Mouse (Mus musculus) megakaryocyte, embryonic 14.5 days (primary cell): ENCODE data around the gene Akr1b8. TPM values are rescaled to one million over a fixed set of nuclear protein-coding genes. Genes with fewer than 3 reads are reported as not detected.

Source experiments
- H3K27me3 ChIP-seq: replicated peaks from 2 replicates; pipeline ENCODE3; 2012; ENCODE audit warnings: inconsistent platforms
- H3K36me3 ChIP-seq: replicated peaks from 2 replicates; pipeline ENCODE3; 2012; ENCODE audit warnings: low read length, inconsistent platforms, mixed read lengths
- H3K4me1 ChIP-seq: 2 replicates; pipeline ENCODE4 v1.6.1; 2012; ENCODE audit warnings: inconsistent platforms
- H3K4me3 ChIP-seq: replicated peaks from 2 replicates; pipeline ENCODE3; 2012; ENCODE audit warnings: moderate library complexity, mild to moderate bottlenecking, inconsistent platforms
- H3K9me3 ChIP-seq: 2 replicates; pipeline ENCODE4 v1.6.1; 2012; ENCODE audit warnings: inconsistent platforms
- FLI1 ChIP-seq: IDR thresholded peaks from 2 replicates; pipeline ENCODE4 v1.6.1; 2012; ENCODE audit warnings: low read length, inconsistent platforms, mixed read lengths
- GATA1 ChIP-seq: IDR thresholded peaks from 3 replicates; pipeline ENCODE4 v1.6.1; 2012; ENCODE audit warnings: mixed read lengths, low read length, inconsistent platforms, borderline replicate concordance
- polyA plus RNA-seq: library from polyadenylated mRNA; stranded (reverse); fragments of >175 nt; gene quantifications from 2 replicates; pipeline ENCODE4 v1.2.3, GENCODE M21; 2012; ENCODE audit warnings: low replicate concordance; ENCODE audit not compliant: insufficient read depth

Gene Akr1b8
- 0.89 TPM in 1 of 2 replicates, not detected in the other for polyA plus RNA-seq

GRCm38 (mm10) chr6:34353658-34354353 is at the start of gene Akr1b8:
TSS of gene Akr1b8 (plus strand) at chr6:34354119.
- H3K4me1 ChIP-seq, result peaks cover 18% of the 10 kb centered on the region
- H3K36me3 ChIP-seq, result no peaks in the 10 kb centered on the region
- peaks cover 16% of the 10 kb centered on the region for H3K27me3 ChIP-seq
- TF ChIP-seq GATA1, result no peak
- TF ChIP-seq FLI1, result no peak
- H3K4me3 ChIP-seq, result peak within 1 kb of the TSS; percentile 28
- H3K9me3 ChIP-seq, result no peaks in the 10 kb centered on the region

DNA sequence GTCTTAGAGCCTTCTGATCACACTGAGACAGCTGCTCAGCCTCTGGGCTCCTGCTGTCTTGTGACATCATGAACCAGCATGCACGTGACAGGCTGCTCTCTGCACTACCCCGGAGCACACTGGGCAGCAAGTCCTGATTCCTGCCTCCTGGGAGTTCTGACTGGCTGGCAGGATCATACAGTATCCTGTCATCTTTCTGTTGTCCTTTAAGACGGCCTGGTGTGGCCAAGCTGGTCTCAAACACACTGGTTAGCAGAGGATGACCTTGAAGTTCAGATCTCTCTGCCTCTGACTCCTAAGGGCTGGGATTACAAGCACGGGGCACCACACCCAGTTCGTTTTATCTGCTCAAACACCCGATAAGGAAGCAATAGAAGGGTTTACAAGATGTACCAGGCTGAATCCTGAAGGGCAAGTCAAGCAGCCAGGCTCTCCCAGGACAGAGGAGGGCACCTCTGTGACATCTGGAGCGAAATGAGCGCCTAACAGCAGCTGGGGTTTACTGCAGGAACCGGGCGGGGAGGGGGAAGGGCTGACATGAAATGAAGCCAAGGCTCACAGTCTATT is 49.2 kb upstream of the Akr1b8 start:
- Histone ChIP-seq H3K27me3 (no peaks in the 10 kb centered on the region), H3K4me1 (0 out of 2 replicates have a peak, but pooled peaks cover 3% of the 10 kb centered on the region), H3K9me3 (0 out of 2 replicates have a peak, but pooled peaks cover 3% of the 10 kb centered on the region), H3K4me3 (no peak overlapping the region), H3K36me3 (peaks cover 67% of the 10 kb centered on the region)
- no peak for TF ChIP-seq GATA1

- H3K4me1 ChIP-seq, result no peaks in the 10 kb centered on the region
- H3K9me3 ChIP-seq, result no peaks in the 10 kb centered on the region
- H3K4me3 ChIP-seq, result no peak overlapping the region
- H3K27me3 ChIP-seq, result no peaks in the 10 kb centered on the region
- H3K36me3 ChIP-seq, result peaks cover 87% of the 10 kb centered on the region
- TF ChIP-seq FLI1, result no peak
These were observed 47.1 kb upstream of the Akr1b8 start for GRCm38 (mm10) chr6:34306797-34307196.

DNA sequence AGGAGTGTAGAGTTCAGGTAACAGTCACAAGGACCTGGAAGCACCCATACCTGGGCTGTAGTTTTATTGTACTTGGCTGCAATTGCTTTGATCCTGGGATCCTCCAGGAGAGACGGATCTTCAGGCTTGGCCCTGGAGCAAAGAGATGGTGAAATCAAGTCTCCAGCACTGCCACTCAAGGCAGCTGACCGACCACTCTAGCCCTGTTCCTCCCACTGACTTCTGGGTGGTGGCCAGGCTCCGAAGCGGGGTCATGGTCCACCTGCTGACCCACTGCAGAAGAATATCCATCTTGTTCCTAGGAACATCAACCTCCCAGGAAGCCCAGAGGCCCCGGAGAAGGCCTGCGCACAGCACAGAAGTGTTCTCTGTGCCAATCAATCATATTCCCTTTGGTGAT is 44.4 kb upstream of the Akr1b8 start:
- Histone ChIP-seq H3K36me3 (peaks cover 97% of the 10 kb centered on the region), H3K4me3 (no peak overlapping the region), H3K27me3 (no peaks in the 10 kb centered on the region), H3K9me3 (no peaks in the 10 kb centered on the region), H3K4me1 (peaks cover 12% of the 10 kb centered on the region)
- no peak for TF ChIP-seq FLI1
- TF ChIP-seq GATA1, result no peak

- TF ChIP-seq FLI1 (no peak), GATA1 (no peak)
These were observed 43.8 kb upstream of the Akr1b8 start for GRCm38 (mm10) chr6:34310023-34310595.

GRCm38 (mm10) chr6:34313386-34313785 is 40.5 kb upstream of the Akr1b8 start:
- Histone ChIP-seq H3K4me1 (peaks cover 41% of the 10 kb centered on the region), H3K9me3 (no peaks in the 10 kb centered on the region), H3K27me3 (no peaks in the 10 kb centered on the region), H3K4me3 (no peak overlapping the region), H3K36me3 (peaks cover 59% of the 10 kb centered on the region)
- no peak for TF ChIP-seq GATA1
- TF ChIP-seq FLI1, result no peak

More at GRCm38 (mm10) chr6:34310023-34310595, 43.8 kb upstream of the Akr1b8 start:
- Histone ChIP-seq H3K9me3 (no peaks in the 10 kb centered on the region), H3K36me3 (peaks cover 91% of the 10 kb centered on the region), H3K4me1 (peaks cover 17% of the 10 kb centered on the region), H3K4me3 (no peak overlapping the region), H3K27me3 (no peaks in the 10 kb centered on the region)

DNA sequence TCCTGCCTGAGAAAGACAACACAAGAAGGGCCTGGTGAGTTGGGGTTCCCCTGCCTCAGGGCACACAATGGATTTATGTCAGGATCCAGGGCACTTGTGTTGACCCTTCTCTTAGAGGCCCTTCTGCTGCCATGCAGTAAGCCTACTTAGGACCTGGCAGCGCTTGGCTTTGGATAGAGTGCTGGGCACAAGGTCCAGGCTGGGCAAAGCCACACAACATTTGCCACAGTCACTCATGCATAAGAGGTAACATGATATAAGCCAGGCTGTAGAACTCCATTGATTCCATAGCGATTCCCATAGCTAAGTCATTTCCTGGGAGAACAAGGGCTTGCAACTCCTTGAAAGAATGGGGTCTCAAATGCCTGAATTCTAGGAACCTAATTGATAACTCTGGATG is 40.0 kb upstream of the Akr1b8 start:
- Histone ChIP-seq H3K36me3 (peaks cover 53% of the 10 kb centered on the region), H3K4me1 (peaks cover 44% of the 10 kb centered on the region), H3K4me3 (no peak overlapping the region), H3K9me3 (no peaks in the 10 kb centered on the region), H3K27me3 (no peaks in the 10 kb centered on the region)
- TF ChIP-seq GATA1 (no peak), FLI1 (no peak)

- H3K9me3 ChIP-seq, result peaks cover 3% of the 10 kb centered on the region
- no peak for TF ChIP-seq FLI1
- no peak for TF ChIP-seq GATA1
- peak within 1 kb of the TSS; percentile 96 for H3K4me3 ChIP-seq
- peaks cover 21% of the 10 kb centered on the region for H3K36me3 ChIP-seq
- peaks cover 44% of the 10 kb centered on the region for H3K4me1 ChIP-seq
- no peaks in the 10 kb centered on the region for H3K27me3 ChIP-seq
These were observed 36.8 kb upstream of the Akr1b8 start, which contains the start of gene Akr1b3 for GRCm38 (mm10) chr6:34316854-34317771. TSS of gene Akr1b3 (minus strand) at chr6:34317478.

GRCm38 (mm10) chr6:34318172-34318571 is 35.7 kb upstream of the Akr1b8 start:
- Histone ChIP-seq H3K27me3 (peaks cover 4% of the 10 kb centered on the region), H3K9me3 (peaks cover 11% of the 10 kb centered on the region), H3K4me1 (peaks cover 43% of the 10 kb centered on the region), H3K36me3 (peaks cover 11% of the 10 kb centered on the region), H3K4me3 (peak overlapping the region; percentile 96)
- no peak for TF ChIP-seq GATA1
- TF ChIP-seq FLI1, result no peak
